Mouse (Mus musculus) G1E (cell line): ENCODE data around the gene Vmn1r85.

Experiments
- CTCF ChIP-seq: IDR thresholded peaks from 2 replicates; pipeline ENCODE4 v1.5.1; 2012; ENCODE audit warnings: low read depth, low read length, inconsistent platforms, mixed read lengths
- POLR2AphosphoS5 ChIP-seq: IDR thresholded peaks from 2 replicates; pipeline ENCODE4 v1.6.1; 2012; ENCODE audit warnings: low read depth, low read length, inconsistent platforms; ENCODE audit not compliant: insufficient replicate concordance
- TAL1 ChIP-seq: conservative IDR thresholded peaks from 2 replicates; pipeline ENCODE4 v1.6.1; 2012; ENCODE audit warnings: low read depth, low read length, inconsistent platforms, mixed read lengths

GRCm38 (mm10) chr7:13056913-13057700 lies 37.9 kb downstream of the Vmn1r85 start:
- no peak for TF ChIP-seq TAL1
- TF ChIP-seq CTCF, result no peak
- no peak for TF ChIP-seq POLR2AphosphoS5
